Mouse (Mus musculus) midbrain, embryonic 13.5 days (tissue): ENCODE results near the gene Rsc1a1. TPM values are rescaled to one million over a fixed set of nuclear protein-coding genes. Genes with fewer than 3 reads are reported as not detected.

Experiments
- ATAC-seq: fragments of 200-750 bp; cut with Nextera tagmentation; 2 replicates; pipeline ENCODE4 v1.8.0; 2017; ENCODE audit warnings: mild to moderate bottlenecking, moderate TSS enrichment, moderate library complexity
- H3K27ac ChIP-seq: fragments of 300-500 bp; sonication (generic); 2 replicates; pipeline ENCODE4 v1.5.1; 2015; ENCODE audit warnings: inconsistent platforms, mild to moderate bottlenecking, moderate library complexity
- H3K27me3 ChIP-seq: fragments of 300-500 bp; sonication (generic); 2 replicates; pipeline ENCODE4 v1.6.1; 2015; ENCODE audit warnings: mild to moderate bottlenecking, inconsistent platforms
- H3K36me3 ChIP-seq: fragments of 300-500 bp; sonication (generic); 2 replicates; pipeline ENCODE4 v1.6.1; 2015; ENCODE audit warnings: mild to moderate bottlenecking, inconsistent platforms
- H3K4me1 ChIP-seq: fragments of 300-500 bp; sonication (generic); replicated peaks from 2 replicates; pipeline ENCODE4 v1.6.1; 2015; ENCODE audit warnings: inconsistent platforms
- H3K4me2 ChIP-seq: fragments of 300-500 bp; sonication (generic); replicated peaks from 2 replicates; pipeline ENCODE4 v1.6.1; 2015; ENCODE audit warnings: moderate library complexity, mild to moderate bottlenecking, inconsistent platforms
- H3K4me3 ChIP-seq: fragments of 300-500 bp; sonication (generic); replicated peaks from 2 replicates; pipeline ENCODE4 v1.5.1; 2015; ENCODE audit warnings: mild to moderate bottlenecking, inconsistent platforms
- H3K9ac ChIP-seq: fragments of 300-500 bp; sonication (generic); replicated peaks from 2 replicates; pipeline ENCODE4 v1.6.1; 2015; ENCODE audit warnings: mild to moderate bottlenecking, inconsistent platforms
- H3K9me3 ChIP-seq: fragments of 300-500 bp; sonication (generic); 2 replicates; pipeline ENCODE4 v1.6.1; 2016; ENCODE audit warnings: mild to moderate bottlenecking, inconsistent platforms
- WGBS: fragments of 180-500 bp; shearing (Covaris S2); methylation state at CpG from one replicate; pipeline ENCODE4 v1.1.7; 2015; 5-methylcytosine and 5-hydroxymethylcytosine counted together
- polyA plus RNA-seq: library from polyadenylated mRNA; unstranded; fragments of >200 nt; fragmentation: Nextera tagmentation; extraction: Ambion mirVana; gene quantifications from 2 replicates; pipeline ENCODE4 v1.2.1, GENCODE M21; 2015

Rsc1a1 gene
- polyA plus RNA-seq, 1 experiment from 2014 or later = not detected

DNA sequence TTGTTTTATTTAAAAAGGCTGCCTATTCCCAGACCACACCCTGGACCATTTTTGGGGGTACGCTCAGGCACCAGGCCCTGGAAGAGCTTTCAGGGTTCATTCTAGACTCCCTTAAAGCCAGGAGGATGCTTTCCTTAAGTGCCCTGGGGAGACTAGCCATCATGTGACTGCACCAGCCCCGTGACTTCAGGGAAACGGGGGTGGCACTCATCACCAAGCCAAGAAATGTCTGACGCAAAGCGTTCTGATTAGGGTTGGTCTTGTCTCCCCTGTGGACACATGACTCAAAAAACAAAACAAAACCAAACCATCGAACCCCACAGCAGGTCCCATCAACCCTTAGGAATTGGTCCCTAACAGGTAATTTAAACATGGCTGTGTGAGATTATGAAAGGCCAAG, 34.1 kb downstream of the Rsc1a1 start:
- 0 out of 2 replicates have a peak, but pooled peaks cover 15% of the 10 kb centered on the region for H3K4me1 ChIP-seq
- H3K36me3 ChIP-seq = peaks cover 26% of the 10 kb centered on the region
- WGBS = 90% methylated on average over 6 of the region's 6 CpGs
- H3K9me3 ChIP-seq = no peaks in the 10 kb centered on the region
- no peak overlapping the region for H3K27ac ChIP-seq
- no peak overlapping the region for H3K4me2 ChIP-seq
- H3K27me3 ChIP-seq = no peaks in the 10 kb centered on the region
- no peak overlapping the region for H3K4me3 ChIP-seq
- H3K9ac ChIP-seq = no peak overlapping the region
- ATAC-seq = no peak

GRCm38 (mm10) chr4:141649244-141649643, 36.2 kb downstream of the Rsc1a1 start:
- no peaks in the 10 kb centered on the region for H3K27me3 ChIP-seq
- H3K4me1 ChIP-seq = peaks cover 16% of the 10 kb centered on the region; the same call in 1 of the 2 replicates
- H3K36me3 ChIP-seq = peaks cover 24% of the 10 kb centered on the region
- H3K4me2 ChIP-seq = no peak overlapping the region
- peak overlapping the region; percentile 35; the same call in 1 of the 2 replicates for H3K27ac ChIP-seq
- 87% methylated on average over 6 of the region's 6 CpGs for WGBS
- no peak for ATAC-seq
- no peak overlapping the region for H3K4me3 ChIP-seq
- H3K9ac ChIP-seq = no peak overlapping the region
- H3K9me3 ChIP-seq = no peaks in the 10 kb centered on the region

DNA sequence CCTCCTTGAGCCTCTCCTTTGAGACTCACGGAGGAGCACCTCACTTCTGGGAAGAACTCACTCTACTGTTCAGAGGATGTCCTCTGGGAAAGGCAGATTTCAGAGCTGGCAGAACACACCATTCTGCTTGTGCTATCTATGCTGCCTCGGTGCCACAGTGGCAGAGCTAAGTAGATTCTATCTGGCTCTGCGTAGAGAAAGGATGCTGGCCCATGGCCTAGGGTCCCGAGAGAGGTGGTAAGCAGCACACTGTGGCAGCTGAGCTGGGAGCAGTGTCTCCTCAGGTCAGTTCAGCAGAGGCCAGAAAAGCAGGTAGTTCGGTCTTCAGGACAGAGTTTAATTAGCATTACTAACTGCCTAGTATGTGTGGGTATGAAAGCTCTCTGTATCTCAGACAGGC, 37.1 kb downstream of the Rsc1a1 start:
- H3K4me1 ChIP-seq = peaks cover 21% of the 10 kb centered on the region
- H3K9ac ChIP-seq = no peak overlapping the region
- H3K36me3 ChIP-seq = peaks cover 17% of the 10 kb centered on the region
- no peak for ATAC-seq
- no peaks in the 10 kb centered on the region for H3K9me3 ChIP-seq
- no peak overlapping the region for H3K4me2 ChIP-seq
- H3K4me3 ChIP-seq = no peak overlapping the region
- no peak overlapping the region for H3K27ac ChIP-seq
- no peaks in the 10 kb centered on the region for H3K27me3 ChIP-seq
- WGBS = 90% methylated on average over 5 of the region's 5 CpGs

DNA sequence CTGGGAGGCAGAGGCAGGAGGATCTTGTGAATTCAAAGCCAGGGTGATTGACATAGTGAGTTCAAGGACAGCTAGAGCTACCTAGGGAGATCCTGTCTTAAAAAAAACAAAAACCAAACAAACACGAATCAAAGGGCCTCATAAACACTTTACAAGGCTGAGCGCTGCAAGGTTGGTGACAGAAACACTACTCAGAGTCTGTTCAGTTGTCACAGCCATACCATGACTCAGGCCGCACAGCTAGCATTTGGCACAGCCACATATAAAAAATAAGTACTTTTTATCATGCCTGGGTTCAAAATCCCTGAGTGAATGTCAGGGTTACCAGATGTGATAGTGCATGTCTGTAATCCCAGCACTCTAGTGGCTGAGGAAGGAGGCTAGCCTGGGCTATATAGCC, 38.2 kb downstream of the Rsc1a1 start:
- no peak overlapping the region for H3K4me3 ChIP-seq
- 94% methylated on average over 3 of the region's 3 CpGs for WGBS
- H3K4me1 ChIP-seq = peaks cover 23% of the 10 kb centered on the region
- no peak overlapping the region for H3K9ac ChIP-seq
- no peaks in the 10 kb centered on the region for H3K9me3 ChIP-seq
- H3K4me2 ChIP-seq = no peak overlapping the region
- ATAC-seq = no peak
- H3K27ac ChIP-seq = no peak overlapping the region
- peaks cover 19% of the 10 kb centered on the region for H3K36me3 ChIP-seq
- no peaks in the 10 kb centered on the region for H3K27me3 ChIP-seq

DNA sequence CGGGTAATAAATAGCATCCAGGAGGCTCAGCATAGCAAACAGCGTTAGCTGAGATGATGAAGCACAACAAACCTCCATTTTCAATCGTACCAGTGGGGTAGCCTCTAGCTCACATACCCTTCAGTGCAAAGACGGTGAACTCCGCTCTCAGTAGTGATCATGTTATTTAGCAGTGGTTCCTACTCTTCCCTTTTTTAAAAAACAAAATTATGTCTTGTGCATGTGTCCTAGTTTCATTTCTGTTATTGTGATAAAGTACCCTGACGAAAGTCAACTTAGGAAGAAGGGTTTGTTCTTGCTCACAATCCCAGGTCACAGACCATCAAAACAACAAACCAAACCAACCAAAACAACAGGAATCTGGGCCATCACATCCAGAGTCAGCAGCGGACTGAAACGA, 39.4 kb downstream of the Rsc1a1 start:
- no peak overlapping the region for H3K27ac ChIP-seq
- peaks cover 23% of the 10 kb centered on the region for H3K4me1 ChIP-seq
- 92% methylated on average over 8 of the region's 8 CpGs for WGBS
- peaks cover 25% of the 10 kb centered on the region for H3K36me3 ChIP-seq
- no peak overlapping the region for H3K9ac ChIP-seq
- no peak overlapping the region for H3K4me2 ChIP-seq
- no peaks in the 10 kb centered on the region for H3K9me3 ChIP-seq
- H3K4me3 ChIP-seq = no peak overlapping the region
- ATAC-seq = no peak
- H3K27me3 ChIP-seq = no peaks in the 10 kb centered on the region

DNA sequence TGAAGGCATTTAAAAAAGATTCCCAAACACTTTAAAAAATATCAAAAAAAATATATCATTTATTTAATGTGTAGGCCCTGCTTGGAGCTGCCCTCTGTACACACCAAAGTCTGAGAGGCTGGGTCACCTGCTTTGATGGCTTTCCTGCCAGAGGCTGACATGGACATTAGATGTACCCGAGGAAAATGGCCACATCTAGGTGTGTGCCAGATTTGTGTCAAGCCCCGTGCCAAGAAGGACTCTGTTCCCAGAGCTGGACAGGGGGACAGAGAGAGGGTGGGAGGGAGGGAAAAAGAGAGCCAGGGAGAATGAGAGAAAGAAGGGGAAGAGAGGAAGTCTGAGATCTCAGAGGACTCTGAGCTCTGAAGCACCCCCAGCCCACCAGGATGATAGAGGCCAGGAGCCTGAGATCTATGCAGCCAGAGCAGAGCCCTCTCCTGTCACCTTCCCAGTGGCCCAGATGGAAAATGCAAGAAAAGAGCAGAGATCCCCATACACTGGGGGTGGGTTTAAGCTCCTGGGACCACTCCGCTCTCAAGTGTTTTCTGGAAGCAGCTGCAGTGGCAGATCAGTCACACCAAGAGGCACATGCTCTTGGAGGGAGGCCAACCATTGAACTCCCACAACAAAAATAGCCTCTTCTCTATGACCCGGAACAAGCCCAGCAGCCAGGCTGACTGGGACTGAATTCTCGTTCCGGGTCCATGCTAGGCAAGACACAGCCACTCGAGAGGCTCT, 42.1 kb downstream of the Rsc1a1 start:
- H3K4me1 ChIP-seq = peaks cover 14% of the 10 kb centered on the region
- 52% methylated on average over 7 of the region's 7 CpGs for WGBS
- H3K9me3 ChIP-seq = no peaks in the 10 kb centered on the region
- peaks cover 46% of the 10 kb centered on the region for H3K36me3 ChIP-seq
- no peak overlapping the region for H3K4me2 ChIP-seq
- H3K27me3 ChIP-seq = no peaks in the 10 kb centered on the region
- H3K27ac ChIP-seq = peak overlapping the region; percentile 69
- ATAC-seq = peak; percentile 70
- H3K4me3 ChIP-seq = no peak overlapping the region
- H3K9ac ChIP-seq = no peak overlapping the region

GRCm38 (mm10) chr4:141641961-141642811, 43.2 kb downstream of the Rsc1a1 start:
- ATAC-seq = peak; percentile 37; the same call in 1 of the 2 replicates

GRCm38 (mm10) chr4:141641353-141641771, 44.0 kb downstream of the Rsc1a1 start:
- no peak overlapping the region for H3K27ac ChIP-seq
- peaks cover 14% of the 10 kb centered on the region for H3K4me1 ChIP-seq
- no peak overlapping the region for H3K4me2 ChIP-seq
- H3K4me3 ChIP-seq = no peak overlapping the region
- no peaks in the 10 kb centered on the region for H3K9me3 ChIP-seq
- peaks cover 58% of the 10 kb centered on the region for H3K36me3 ChIP-seq
- H3K9ac ChIP-seq = no peak overlapping the region
- no peak for ATAC-seq
- H3K27me3 ChIP-seq = no peaks in the 10 kb centered on the region
- 87% methylated on average over 7 of the region's 7 CpGs for WGBS

More at GRCm38 (mm10) chr4:141641961-141642811, 43.2 kb downstream of the Rsc1a1 start:
- Histone ChIP-seq H3K27me3 (no peaks in the 10 kb centered on the region), H3K9ac (no peak overlapping the region), H3K4me3 (no peak overlapping the region), H3K27ac (no peak overlapping the region; the same call in 1 of the 2 replicates), H3K9me3 (no peaks in the 10 kb centered on the region), H3K4me1 (peaks cover 14% of the 10 kb centered on the region), H3K4me2 (no peak overlapping the region), H3K36me3 (peaks cover 51% of the 10 kb centered on the region)
- WGBS = 92% methylated on average over 25 of the region's 25 CpGs

DNA sequence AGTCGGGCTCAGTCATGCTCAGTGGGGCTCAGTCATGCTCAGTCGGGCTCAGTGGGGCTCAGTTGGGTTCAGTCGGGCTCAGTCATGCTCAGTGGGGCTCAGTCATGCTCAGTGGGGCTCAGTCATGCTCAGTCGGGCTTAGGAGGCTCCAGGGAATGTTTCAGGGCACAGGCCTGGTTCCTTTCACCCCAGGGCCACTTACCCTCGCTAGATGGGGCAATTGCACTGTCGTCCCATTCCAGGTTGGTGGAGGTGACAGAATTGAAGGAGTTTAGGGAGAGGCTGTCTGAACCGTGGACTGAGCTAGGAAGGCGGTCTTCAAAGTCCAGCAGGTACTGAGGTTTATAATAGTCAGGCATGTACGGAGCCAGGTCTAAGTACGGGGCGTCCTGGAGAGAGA, 45.9 kb downstream of the Rsc1a1 start:
- Histone ChIP-seq H3K27me3 (no peaks in the 10 kb centered on the region), H3K9me3 (no peaks in the 10 kb centered on the region), H3K9ac (no peak overlapping the region), H3K4me1 (peaks cover 14% of the 10 kb centered on the region), H3K4me3 (no peak overlapping the region), H3K27ac (no peak overlapping the region), H3K36me3 (peaks cover 70% of the 10 kb centered on the region), H3K4me2 (no peak overlapping the region)
- 60% methylated on average over 11 of the region's 11 CpGs for WGBS
- no peak for ATAC-seq

GRCm38 (mm10) chr4:141636693-141637092, 48.7 kb downstream of the Rsc1a1 start:
- H3K4me3 ChIP-seq = no peak overlapping the region

GRCm38 (mm10) chr4:141635991-141636390, 49.4 kb downstream of the Rsc1a1 start:
- no peak overlapping the region for H3K4me3 ChIP-seq
- no peak for ATAC-seq
- H3K27ac ChIP-seq = no peak overlapping the region
- no peak overlapping the region for H3K9ac ChIP-seq
- no peaks in the 10 kb centered on the region for H3K27me3 ChIP-seq
- no peaks in the 10 kb centered on the region for H3K9me3 ChIP-seq
- 91% methylated on average over 9 of the region's 9 CpGs for WGBS
- no peaks in the 10 kb centered on the region for H3K4me1 ChIP-seq
- H3K4me2 ChIP-seq = no peak overlapping the region
- peaks cover 86% of the 10 kb centered on the region for H3K36me3 ChIP-seq

More at GRCm38 (mm10) chr4:141636693-141637092, 48.7 kb downstream of the Rsc1a1 start:
- peaks cover 86% of the 10 kb centered on the region for H3K36me3 ChIP-seq
- no peaks in the 10 kb centered on the region for H3K27me3 ChIP-seq
- H3K27ac ChIP-seq = no peak overlapping the region
- no peak overlapping the region for H3K9ac ChIP-seq
- no peaks in the 10 kb centered on the region for H3K4me1 ChIP-seq
- no peak overlapping the region for H3K4me2 ChIP-seq
- WGBS = 95% methylated on average over 5 of the region's 5 CpGs
- ATAC-seq = no peak
- H3K9me3 ChIP-seq = no peaks in the 10 kb centered on the region
